Mouse (Mus musculus): Measurements from ENCODE around the gene Bbs2.

DNA sequence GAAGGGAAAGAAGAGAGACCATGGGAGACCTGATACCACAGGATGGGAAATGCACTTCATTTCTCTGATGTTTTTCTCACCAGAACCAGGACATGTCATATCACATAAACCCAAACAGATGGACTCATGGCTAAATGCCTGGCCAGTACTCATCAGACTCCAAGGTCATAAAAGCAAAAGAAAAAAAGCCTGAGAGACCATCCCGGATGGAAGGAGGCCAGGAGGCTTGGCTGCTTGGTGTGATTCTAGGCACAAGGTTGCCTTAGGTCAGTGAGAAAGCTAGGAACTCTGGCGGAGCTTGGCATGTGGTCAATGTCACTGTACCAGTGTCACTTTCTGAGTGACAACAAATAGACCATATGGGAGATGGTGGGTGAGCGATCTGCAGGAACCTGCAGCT is 9.1 kb upstream of the Bbs2 start:
- TF ChIP-seq POLR2A (IDR thresholded peaks at IDR 0.05; ENCODE audit: control insufficient read depth, extremely low read depth, insufficient read depth, low read length, poor library complexity) (no peak), CTCF (IDR thresholded peaks at IDR 0.05; ENCODE audit: borderline replicate concordance, control insufficient read depth, extremely low read depth, insufficient read depth, low read length, poor library complexity) (no peak)

Measured in thymus, adult 2 months (tissue).